Mouse (Mus musculus): ENCODE measurements at regions not wholly inside any gene's neighbourhood (a gene's known extent, or its start where the extent isn't known, plus 50 kb on each side); places are given as distances from the start of the nearest gene placed in this dataset.

DNA sequence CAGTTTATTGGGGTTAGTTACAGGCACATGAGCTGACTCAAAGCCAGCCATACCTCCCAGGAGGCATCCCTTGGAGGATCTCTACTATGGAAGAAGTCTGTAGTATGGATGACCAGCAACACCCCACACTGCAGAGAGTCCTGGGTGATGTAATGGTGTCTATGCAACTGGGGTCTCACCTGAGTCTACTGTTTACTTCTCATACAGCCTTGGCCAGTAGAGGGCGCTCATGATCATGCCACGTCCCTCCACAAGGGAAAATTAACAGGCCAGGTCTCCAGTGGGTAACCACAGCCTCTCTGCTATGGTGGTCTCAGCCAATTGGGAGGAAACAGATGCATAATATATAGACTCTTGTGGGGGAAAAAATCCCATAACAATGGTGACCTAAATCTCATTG, 111.7 kb downstream of the Cdh26 start:
- peak; percentile 51 to 71 for DNase-seq (ENCODE audit: low spot score in 2 of 2)

- DNase-seq (ENCODE audit: low spot score in 2 of 2) = no peak
These were observed 114.1 kb downstream of the Cdh26 start for GRCm38 (mm10) chr2:178544411-178544810.

DNA sequence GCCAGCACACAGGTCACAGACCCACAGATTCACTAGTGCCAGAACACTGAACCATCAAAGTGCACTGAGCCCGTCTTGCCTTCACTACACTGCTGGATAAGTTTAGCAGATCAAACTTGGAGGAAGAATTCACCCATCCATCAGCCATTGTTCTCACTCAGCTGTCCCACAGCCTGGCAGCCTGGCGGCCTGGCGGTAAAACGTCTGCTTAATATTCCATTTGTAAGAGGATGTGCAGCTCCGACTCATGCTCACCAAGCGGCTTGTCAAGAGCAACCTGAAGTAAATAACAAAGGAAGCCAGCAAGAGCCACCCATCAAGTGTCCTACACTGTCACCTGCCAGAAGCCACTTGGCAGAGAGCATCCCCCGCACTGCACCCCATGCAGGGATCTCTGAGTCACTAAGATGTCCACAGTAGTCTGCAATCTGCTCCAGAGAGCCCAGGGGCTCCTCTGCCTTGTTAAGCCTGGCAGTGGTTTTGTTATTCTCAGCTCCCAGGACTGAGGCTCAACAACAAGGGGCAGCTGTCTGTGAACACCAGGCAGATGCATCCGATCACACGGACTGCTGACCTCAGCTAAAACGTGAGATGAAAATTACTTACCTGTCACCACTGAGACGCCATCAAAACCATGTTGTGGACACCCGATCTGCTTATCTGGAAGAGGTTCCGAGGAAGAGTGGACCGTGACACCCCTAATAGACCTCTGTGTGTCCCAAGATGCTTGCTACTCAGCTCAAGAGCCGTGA, 115.4 kb downstream of the Cdh26 start:
- no peak for DNase-seq (ENCODE audit: low spot score in 2 of 2)

DNA sequence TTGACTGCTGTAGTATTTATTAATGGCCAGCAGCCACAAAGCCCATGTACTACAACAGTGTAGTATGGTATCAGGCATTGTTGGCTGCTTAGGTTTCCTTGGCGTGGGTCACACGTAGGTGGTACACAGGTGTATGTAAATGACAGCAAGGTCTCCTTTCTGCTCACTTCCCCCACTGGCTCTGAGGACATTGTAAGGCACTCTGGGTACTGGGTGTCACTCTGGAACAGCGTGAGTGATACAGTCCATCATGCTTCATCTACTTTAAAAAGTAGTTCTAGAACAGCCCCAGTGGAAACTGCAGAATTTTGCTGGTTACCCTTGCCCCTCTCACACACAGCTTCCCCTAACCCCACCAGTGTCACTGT, 116.0 kb downstream of the Cdh26 start:
- DNase-seq (ENCODE audit: low spot score in 2 of 2) = peak in 1 of 2 experiments; percentile 39

DNA sequence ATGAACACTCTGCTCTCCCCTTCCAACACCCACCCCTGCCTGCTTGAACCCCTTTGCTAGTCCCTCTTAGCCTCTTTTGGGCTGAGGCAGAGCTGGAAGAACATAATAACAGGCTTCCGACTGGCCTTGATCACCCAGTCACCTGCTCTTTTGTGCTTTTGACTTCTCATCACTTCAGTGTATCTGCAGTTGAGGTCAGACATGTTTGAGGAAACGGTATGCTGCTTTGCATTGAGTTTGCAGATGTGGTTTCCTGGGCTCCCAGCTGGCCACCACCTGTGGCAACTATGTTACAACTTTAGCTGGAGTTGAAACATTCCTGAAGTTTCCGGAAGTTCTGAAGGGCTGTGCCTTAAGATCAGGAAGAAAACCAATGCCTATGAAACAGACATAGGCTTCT, 116.6 kb downstream of the Cdh26 start:
- DNase-seq (ENCODE audit: low spot score in 2 of 2) = peak in 1 of 2 experiments; percentile 44

- no peak for DNase-seq (ENCODE audit: low spot score in 2 of 2)
These were observed 118.6 kb downstream of the Cdh26 start for GRCm38 (mm10) chr2:178548937-178549336.

DNA sequence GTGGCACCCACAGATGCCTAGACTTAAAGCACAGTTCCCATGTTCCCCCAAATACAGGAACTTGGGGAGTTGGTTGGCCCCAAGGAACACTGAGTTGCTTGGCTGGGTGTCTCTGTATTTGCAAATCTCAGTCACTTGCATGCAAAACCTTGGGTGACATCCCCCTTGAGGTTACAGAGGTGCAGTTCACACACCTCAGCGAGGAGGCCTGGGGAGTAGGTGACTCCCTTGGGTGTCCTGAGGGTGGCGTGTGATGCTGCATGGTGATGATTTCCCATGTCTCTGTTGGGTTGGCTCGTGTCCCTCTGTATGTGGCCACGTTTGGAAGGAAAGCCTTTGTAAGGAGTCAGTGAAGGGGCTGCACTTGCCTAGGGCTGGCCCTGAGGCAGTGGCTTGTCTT, 123.4 kb downstream of the Cdh26 start:
- DNase-seq (ENCODE audit: low spot score in 2 of 2) = peak in 1 of 2 experiments; percentile 56

DNA sequence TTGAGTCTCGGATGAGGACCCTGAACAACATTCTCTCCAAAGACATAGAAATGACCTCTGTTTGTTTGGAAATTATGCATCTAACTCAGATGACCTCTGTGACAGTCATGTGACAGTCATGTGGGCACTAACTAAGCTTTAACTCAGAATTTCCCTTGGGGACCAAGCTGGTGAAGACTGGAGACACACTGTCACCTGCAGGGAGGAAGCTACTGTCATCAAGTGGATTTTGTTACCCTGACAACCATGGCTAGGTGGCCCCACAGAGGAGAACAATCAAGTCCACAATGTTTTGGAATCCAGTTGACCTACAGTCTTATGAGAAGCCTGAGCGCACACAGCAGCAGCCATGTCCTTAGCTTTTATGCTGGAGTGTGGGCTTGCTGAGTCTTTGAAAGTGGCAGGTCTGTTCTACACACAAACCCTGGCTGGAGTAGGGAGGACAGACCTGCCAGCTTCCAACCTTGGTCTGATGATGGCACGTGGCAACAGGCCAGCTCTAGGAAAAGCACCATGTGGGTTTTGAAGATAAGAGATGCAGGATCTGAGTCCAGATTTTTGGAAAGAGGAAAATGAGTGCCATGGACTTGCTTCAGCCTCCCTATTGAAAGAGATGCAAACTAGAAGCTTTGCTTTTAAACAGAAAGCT, 125.5 kb downstream of the Cdh26 start:
- DNase-seq (ENCODE audit: low spot score in 2 of 2) = peak in 1 of 2 experiments; percentile 49

- no peak for DNase-seq (ENCODE audit: low spot score in 2 of 2)
These were observed 127.6 kb downstream of the Cdh26 start for GRCm38 (mm10) chr2:178557934-178558333.

DNA sequence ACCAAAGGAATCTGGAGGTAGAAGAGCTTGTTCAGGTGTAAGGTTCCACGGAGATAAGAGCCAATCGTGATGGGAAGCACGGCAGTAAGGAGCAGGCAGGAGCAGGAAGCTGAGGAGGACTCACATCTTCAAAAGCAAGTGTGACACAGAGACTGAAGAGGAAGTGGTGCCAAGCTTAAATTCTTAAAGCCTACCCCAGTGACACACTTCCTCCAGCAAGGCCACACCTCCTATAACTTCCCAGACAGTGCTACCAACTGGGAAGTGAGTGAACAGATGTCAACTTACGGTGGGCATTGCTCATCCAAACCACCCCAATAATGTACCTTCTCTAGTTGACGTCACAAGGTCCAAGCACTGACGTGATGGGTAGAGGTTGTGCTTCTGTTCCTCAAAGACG, 133.0 kb downstream of the Cdh26 start:
- no peak for DNase-seq (ENCODE audit: low spot score in 2 of 2)

DNA sequence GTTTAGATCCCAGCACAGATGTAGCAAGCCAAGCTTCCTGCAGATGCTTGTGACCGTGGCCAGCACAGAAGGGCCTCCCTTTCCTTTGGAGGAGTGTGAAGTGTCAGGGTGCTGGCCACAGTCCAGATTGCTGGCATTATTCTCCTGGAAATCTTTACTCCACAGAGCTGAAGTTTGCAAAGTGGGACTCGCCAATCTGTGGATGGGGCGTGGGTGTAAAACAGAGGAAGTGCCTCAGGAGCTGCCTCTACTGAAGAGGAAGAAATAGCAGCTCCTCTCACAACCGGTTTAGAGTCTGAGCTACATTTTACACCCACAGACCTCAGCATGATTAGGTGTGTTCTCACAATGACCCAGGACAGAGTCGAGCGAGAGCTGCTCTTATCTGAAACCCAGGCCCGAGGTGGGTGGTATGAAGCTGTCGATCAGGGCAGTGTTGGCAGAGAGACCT, 135.1 kb downstream of the Cdh26 start:
- DNase-seq (ENCODE audit: low spot score in 2 of 2) = peak; percentile 53 to 64

- DNase-seq (ENCODE audit: low spot score in 2 of 2) = no peak
These were observed 137.2 kb downstream of the Cdh26 start for GRCm38 (mm10) chr2:178567493-178567892.

GRCm38 (mm10) chr2:178572301-178572700, 142.0 kb downstream of the Cdh26 start:
- no peak for DNase-seq (ENCODE audit: low spot score in 2 of 2)

- peak; percentile 26 to 56 for DNase-seq (ENCODE audit: low spot score in 2 of 2)
These were observed 144.5 kb downstream of the Cdh26 start for GRCm38 (mm10) chr2:178574859-178575258.

DNA sequence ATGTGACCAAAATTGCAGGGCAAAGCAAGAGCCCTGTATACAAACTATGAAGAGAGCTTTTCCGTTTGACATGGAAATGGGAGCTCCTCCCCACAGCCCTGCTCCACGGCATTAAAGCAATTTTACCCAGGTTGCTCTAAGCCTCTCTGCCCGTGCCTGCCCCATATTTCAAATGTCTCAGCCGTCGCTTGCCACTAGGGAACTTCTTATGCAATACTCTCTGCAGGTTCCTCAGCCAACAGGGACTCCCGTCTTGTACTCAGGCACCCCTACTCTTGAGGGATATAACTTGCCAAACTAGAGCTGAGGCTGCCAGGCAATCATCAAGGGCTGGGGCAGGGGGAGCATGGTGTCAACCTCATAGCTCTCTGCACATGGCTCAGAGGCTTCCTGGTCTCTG, 145.1 kb downstream of the Cdh26 start:
- no peak for DNase-seq (ENCODE audit: low spot score in 2 of 2)

GRCm38 (mm10) chr2:178576067-178576466, 145.7 kb downstream of the Cdh26 start:
- no peak for DNase-seq (ENCODE audit: low spot score in 2 of 2)

DNA sequence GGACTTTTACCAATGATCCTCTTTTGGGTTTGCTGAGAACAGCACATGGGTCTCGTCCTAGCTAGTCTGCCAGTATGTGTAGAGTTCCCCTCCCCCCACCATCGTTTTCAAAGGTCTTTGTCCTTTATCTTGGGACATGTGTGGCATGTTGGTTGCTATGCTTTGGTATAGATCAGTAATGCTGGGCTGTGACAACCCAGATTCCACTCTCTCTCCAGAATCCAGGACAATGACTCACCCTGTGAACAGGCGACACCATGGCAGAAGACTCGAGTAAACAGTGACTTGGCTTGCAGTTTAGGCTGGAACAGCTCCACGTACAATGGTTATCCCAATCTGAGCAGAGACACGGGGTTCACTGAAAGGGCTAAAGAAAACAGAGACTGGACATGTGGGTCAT, 149.2 kb downstream of the Cdh26 start:
- no peak for DNase-seq (ENCODE audit: low spot score in 2 of 2)

GRCm38 (mm10) chr2:178581306-178581705, 151.0 kb downstream of the Cdh26 start:
- no peak for DNase-seq (ENCODE audit: low spot score in 2 of 2)

DNA sequence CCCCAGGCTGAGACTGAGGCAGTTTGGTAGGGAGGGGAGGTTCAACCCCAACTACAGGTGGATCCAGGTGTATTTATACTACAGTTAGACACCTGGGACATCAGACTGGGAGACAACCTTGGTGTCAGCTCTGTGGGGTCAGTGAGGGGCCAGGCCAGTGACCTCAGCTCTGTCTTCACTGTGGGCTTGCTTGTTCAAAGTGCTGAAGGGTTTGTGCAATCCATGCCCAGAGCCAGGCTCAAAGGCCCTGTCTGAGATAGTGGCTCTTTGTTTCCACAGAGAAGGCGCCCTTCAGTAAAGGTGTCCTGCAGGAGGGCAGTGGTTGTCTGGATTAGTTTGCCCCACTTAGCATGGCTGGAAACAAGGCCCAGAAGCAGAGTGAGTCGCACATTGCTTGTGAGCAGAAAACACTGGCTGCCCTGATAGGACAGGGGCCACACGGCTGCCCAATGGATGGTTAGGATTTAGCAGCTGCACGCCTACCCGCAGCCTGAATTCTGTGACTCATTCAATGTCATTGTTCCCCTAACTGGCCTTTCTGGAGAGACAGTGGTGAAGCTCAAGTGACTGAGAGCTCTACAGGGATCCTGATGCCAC, 154.7 kb downstream of the Cdh26 start:
- DNase-seq (ENCODE audit: low spot score in 2 of 2) = no peak

- no peak for DNase-seq (ENCODE audit: low spot score in 2 of 2)
These were observed 156.9 kb downstream of the Cdh26 start for GRCm38 (mm10) chr2:178587134-178587636.

DNA sequence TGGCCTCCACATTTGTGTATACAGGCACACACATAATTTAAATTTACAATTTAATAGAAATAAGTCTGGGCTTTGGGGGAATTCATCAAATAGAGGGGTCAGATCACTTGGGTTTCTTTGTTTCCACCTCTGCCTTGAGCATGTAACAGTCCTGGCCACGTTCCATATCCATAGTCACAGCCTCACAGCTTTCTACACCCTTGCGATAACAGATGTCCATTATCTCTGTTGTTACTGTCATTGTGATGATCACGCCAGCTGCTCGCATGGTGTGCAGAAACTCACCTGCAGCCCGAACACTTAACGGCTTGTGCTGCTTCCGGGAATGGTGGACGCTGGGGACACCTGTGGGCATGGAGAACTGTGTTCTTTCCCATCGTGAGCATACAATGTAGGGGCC, 163.4 kb downstream of the Cdh26 start:
- no peak for DNase-seq (ENCODE audit: low spot score in 2 of 2)

GRCm38 (mm10) chr2:178594177-178594576, 163.8 kb downstream of the Cdh26 start:
- no peak for DNase-seq (ENCODE audit: low spot score in 2 of 2)
